Mouse (Mus musculus) limb, embryonic 15.5 days (tissue): ENCODE data around the gene Sh3kbp1. TPM values are rescaled to one million over a fixed set of nuclear protein-coding genes. Genes with fewer than 3 reads are reported as not detected.
"Not testable (repeated sequence)": the region's sequence is repeated elsewhere in the genome, so short reads cannot be mapped to it uniquely, and the experiment has no call there.

Experiments
- ATAC-seq: fragments of 200-750 bp; cut with Nextera tagmentation; 2 replicates; pipeline ENCODE4 v1.8.0; 2017; ENCODE audit warnings: low read depth, moderate TSS enrichment; ENCODE audit not compliant: insufficient number of reproducible peaks, low FRiP score, low TSS enrichment
- H3K27ac ChIP-seq: fragments of 300-500 bp; sonication (generic); 2 replicates; pipeline ENCODE4 v1.5.1; 2015; ENCODE audit warnings: moderate library complexity, mild to moderate bottlenecking, inconsistent platforms
- H3K27me3 ChIP-seq: fragments of 300-500 bp; sonication (generic); 2 replicates; pipeline ENCODE4 v1.6.1; 2015; ENCODE audit warnings: inconsistent platforms
- H3K36me3 ChIP-seq: fragments of 300-500 bp; sonication (generic); 2 replicates; pipeline ENCODE4 v1.6.1; 2015; ENCODE audit warnings: inconsistent platforms
- H3K4me1 ChIP-seq: fragments of 300-500 bp; sonication (generic); 2 replicates; pipeline ENCODE4 v1.6.1; 2015; ENCODE audit warnings: inconsistent platforms
- H3K4me2 ChIP-seq: fragments of 300-500 bp; sonication (generic); 2 replicates; pipeline ENCODE4 v1.6.1; 2015; ENCODE audit warnings: mild to moderate bottlenecking, inconsistent platforms
- H3K4me3 ChIP-seq: fragments of 300-500 bp; sonication (generic); 2 replicates; pipeline ENCODE4 v1.5.1; 2015; ENCODE audit warnings: mild to moderate bottlenecking, inconsistent platforms
- H3K9ac ChIP-seq: fragments of 300-500 bp; sonication (generic); 2 replicates; pipeline ENCODE4 v1.6.1; 2015; ENCODE audit warnings: inconsistent platforms
- H3K9me3 ChIP-seq: fragments of 300-500 bp; sonication (generic); 2 replicates; pipeline ENCODE4 v1.6.1; 2016; ENCODE audit warnings: inconsistent platforms
- WGBS: fragments of 180-500 bp; shearing (Covaris S2); methylation state at CpG from one replicate; pipeline ENCODE4 v1.1.7; 2015; 5-methylcytosine and 5-hydroxymethylcytosine counted together
- polyA plus RNA-seq: library from polyadenylated mRNA; unstranded; fragments of >200 nt; fragmentation: Nextera tagmentation; extraction: Ambion mirVana; gene quantifications from 2 replicates; pipeline ENCODE4 v1.2.1, GENCODE M21; 2015

Sh3kbp1 gene
- polyA plus RNA-seq = 50.0 and 57.0 TPM in 2 replicates

DNA sequence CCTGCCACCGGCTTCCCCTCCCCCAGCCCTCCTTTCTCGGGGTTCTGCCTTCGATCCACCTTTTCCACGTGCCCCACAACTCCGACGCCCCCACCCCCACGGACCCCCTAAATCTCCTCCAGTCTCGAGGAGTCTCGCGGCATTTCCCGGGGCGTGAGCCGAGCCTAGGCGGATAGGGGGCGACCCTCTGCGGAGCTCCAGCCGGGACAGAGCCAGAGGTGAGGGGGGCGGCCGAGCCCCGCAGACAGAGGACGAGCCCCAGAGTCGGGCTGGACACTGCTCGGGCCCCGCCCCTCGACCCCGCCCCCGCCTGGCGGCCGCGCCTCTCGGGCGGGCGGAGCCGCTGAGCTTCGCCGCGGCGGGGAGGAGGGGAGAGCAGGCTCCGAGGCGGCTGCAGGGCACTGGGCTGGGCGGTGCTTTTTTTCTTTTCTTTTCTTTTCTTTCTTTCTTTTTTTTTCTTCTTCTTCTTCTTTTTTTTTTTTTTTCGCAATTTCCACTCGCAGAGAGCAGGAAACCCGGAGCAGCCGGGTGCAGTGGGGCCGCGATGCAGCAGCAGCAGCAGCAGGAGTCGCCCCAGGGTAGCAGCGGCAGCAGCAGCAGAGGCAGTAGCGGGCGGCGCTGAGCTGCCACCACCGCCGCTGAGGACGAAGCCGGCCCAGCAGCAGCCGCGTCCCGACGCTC, at the start of gene Sh3kbp1:
Sh3kbp1 (plus strand) TSS at position 366 of the 681 bp plus-strand sequence.
- Histone ChIP-seq H3K36me3 (no peaks in the 10 kb centered on the region), H3K9ac (peak within 1 kb of the TSS; percentile 57), H3K4me2 (peak within 1 kb of the TSS; percentile 65), H3K4me3 (peak within 1 kb of the TSS; percentile 59), H3K9me3 (no peaks in the 10 kb centered on the region), H3K27me3 (peaks cover 10% of the 10 kb centered on the region; the same call in 1 of the 2 replicates), H3K4me1 (peaks cover 6% of the 10 kb centered on the region; the same call in 1 of the 2 replicates), H3K27ac (peak within 1 kb of the TSS; percentile 76)
- WGBS = 19% methylated on average over 46 of the region's 60 CpGs
- peak; percentile 79 for ATAC-seq

DNA sequence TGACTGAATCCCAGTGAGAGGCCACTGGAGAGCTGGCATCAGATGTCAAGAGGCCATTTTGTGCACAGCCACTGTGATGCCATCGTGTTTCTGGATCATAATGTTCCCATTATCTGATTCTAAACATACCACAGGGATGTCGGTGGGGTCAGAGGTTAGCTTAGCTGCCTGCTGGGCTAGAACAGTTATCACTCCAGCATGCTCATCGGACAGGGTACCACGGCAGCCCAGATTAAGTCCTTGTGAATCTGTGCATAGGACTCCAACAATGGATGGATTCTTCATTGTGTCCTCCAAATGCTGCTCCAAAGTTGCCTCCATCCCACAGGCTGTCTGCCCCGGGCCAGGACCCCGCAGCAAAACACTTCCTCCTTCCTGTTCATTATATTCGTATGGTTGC, 42.3 kb upstream of the Sh3kbp1 start:
- 82% methylated on average over 7 of the region's 7 CpGs for WGBS
- H3K4me1 ChIP-seq = not testable (repeated sequence)

DNA sequence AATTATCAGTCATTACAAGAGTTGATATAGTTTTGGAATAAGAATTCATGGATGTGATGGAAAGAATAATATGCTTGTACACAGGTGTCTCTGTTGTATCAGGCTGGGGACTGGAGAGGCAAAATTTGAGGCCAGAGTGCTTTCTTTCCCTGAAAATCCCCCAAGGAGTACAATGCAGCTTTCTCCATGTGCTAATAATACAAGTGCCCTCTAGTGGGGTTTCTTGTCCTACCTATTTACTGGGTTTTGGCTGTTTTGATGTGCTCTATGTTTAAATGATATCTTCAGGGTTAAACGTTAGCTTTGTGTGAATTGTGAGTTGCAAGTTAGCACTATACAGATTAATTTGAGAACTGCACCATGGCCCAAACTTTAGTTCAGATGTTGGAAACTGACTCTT, 35.4 kb upstream of the Sh3kbp1 start:
- H3K9ac ChIP-seq = no peak overlapping the region
- H3K27me3 ChIP-seq = peaks cover 5% of the 10 kb centered on the region; the same call in 1 of the 2 replicates
- no peak overlapping the region for H3K27ac ChIP-seq
- WGBS = 57% methylated on average over 1 of the region's 1 CpGs
- no peak overlapping the region for H3K4me3 ChIP-seq
- ATAC-seq = no peak
- H3K36me3 ChIP-seq = no peaks in the 10 kb centered on the region
- no peak overlapping the region for H3K4me2 ChIP-seq
- H3K4me1 ChIP-seq = no peaks in the 10 kb centered on the region
- no peaks in the 10 kb centered on the region for H3K9me3 ChIP-seq

More for the DNA sequence above, 42.3 kb upstream of the Sh3kbp1 start:
- H3K36me3 ChIP-seq, H3K27me3 ChIP-seq, H3K9me3 ChIP-seq, ATAC-seq, H3K4me3 ChIP-seq, H3K9ac ChIP-seq, H3K27ac ChIP-seq, H3K4me2 ChIP-seq: not testable (repeated sequence)

DNA sequence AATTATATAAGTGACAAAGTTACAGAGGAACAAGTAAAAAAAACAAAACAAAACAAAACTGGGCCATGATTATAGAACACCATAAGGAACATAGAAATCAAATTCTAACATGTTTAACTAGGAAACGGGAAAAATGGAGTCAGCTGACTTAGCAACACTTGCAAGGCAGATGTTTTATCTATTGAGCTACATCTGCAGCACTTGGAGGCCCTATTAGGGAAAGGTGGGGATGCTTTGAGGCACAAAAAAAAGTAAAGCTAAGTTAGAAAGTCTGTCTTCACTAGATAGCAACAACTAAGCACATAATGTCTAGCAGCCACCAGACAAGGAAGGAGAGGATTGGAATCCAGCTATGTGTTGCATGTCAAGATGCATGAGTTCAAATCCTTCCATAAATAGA, 29.6 kb upstream of the Sh3kbp1 start:
- WGBS = 65% methylated on average over 1 of the region's 1 CpGs
- Histone ChIP-seq H3K9ac (no peak overlapping the region), H3K27ac (no peak overlapping the region), H3K4me2 (no peak overlapping the region), H3K36me3 (no peaks in the 10 kb centered on the region), H3K27me3 (peaks cover 5% of the 10 kb centered on the region; the same call in 1 of the 2 replicates), H3K4me1 (no peaks in the 10 kb centered on the region), H3K9me3 (no peaks in the 10 kb centered on the region), H3K4me3 (no peak overlapping the region)
- ATAC-seq = no peak

DNA sequence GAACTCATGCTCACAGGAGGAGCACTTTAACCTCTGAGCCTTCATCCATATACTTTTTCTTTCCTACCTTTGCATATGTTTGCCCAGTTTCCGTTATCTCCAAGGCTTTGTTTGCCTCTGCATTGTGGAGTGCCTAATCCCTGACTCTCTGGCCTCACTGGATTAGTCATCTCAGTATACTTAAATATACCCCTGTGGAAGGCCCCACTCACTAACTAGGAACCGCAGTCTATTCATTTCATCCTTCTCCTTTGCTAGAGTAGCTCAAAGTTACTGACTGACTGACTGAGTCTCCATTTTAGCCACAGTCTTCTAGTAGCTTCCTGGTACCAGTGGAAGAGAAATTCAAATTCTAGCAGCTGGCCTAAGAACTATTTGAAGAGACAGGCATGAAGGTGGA, 22.2 kb upstream of the Sh3kbp1 start:
- no peak overlapping the region for H3K9ac ChIP-seq
- H3K4me3 ChIP-seq = no peak overlapping the region
- no peaks in the 10 kb centered on the region for H3K36me3 ChIP-seq
- 80% methylated on average over 2 of the region's 2 CpGs for WGBS
- no peak overlapping the region for H3K4me2 ChIP-seq
- no peaks in the 10 kb centered on the region for H3K9me3 ChIP-seq
- peaks cover 5% of the 10 kb centered on the region; the same call in 1 of the 2 replicates for H3K27me3 ChIP-seq
- no peak overlapping the region for H3K27ac ChIP-seq
- H3K4me1 ChIP-seq = no peaks in the 10 kb centered on the region
- ATAC-seq = no peak

DNA sequence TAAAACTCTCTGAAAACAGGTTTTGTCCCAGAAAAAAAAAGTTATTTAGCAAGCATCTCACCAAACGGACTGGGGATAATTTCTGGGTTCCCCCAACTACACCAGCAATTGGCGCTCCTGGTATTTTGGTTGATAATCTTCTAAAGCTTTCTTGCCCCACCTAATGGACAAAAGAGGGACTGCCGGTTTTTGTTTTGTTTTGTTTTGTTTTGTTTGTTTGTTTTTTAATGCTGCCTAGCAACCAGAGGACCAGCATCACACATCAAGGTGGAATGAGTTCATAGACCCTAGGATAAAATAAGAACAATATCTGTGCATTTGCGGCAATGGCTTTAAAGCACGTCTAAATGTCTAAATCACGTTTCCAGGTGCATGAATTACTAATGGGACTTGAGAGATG, 20.1 kb upstream of the Sh3kbp1 start:
- Histone ChIP-seq H3K4me3 (no peak overlapping the region), H3K4me2 (no peak overlapping the region), H3K9ac (no peak overlapping the region), H3K9me3 (no peaks in the 10 kb centered on the region), H3K4me1 (no peaks in the 10 kb centered on the region), H3K27ac (no peak overlapping the region), H3K27me3 (peaks cover 5% of the 10 kb centered on the region; the same call in 1 of the 2 replicates), H3K36me3 (no peaks in the 10 kb centered on the region)
- ATAC-seq = no peak
- 35% methylated on average over 6 of the region's 6 CpGs for whole genome bisulfite sequencing

DNA sequence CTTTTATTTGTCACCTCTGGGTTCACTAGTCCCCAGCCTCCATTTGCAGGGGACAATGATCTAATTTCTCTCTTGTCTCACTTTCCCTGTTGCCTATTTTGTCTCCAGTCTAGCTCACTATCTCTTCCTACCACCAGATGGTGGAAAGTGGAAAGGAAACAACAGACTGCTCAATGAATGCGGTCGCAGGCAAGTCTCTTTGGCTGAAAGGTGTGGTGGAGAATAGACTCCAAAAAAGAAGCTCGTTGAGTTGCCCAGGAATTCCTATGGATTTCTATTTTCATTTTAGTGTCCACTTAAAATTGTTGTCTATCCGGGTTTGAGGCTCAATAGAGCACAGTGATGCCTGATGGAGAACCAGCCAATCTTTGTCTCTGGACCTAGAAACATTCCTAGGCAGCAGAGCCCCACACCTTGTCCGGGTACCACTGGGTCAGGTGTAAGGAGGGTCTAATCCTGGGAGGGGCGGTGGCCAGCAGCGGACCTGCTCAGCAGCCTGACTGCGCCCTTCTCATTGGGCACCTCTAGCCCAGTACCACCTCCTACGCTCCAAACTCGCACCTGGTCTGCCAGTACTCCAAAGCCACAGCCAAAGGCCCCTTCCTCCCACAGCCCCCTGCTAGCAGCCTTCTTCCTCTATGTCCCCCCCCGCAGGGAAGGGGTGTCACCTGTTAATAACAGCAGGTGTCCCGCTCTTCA, 715 bp upstream of the Sh3kbp1 start:
- Histone ChIP-seq H3K36me3 (no peaks in the 10 kb centered on the region), H3K9ac (no peak overlapping the region), H3K4me1 (peaks cover 6% of the 10 kb centered on the region; the same call in 1 of the 2 replicates), H3K27me3 (peaks cover 10% of the 10 kb centered on the region; the same call in 1 of the 2 replicates), H3K27ac (no peak overlapping the region), H3K9me3 (no peaks in the 10 kb centered on the region), H3K4me3 (peak overlapping the region; percentile 59), H3K4me2 (peak overlapping the region; percentile 65)
- 28% methylated on average over 12 of the region's 12 CpGs for WGBS
- no peak for ATAC-seq

DNA sequence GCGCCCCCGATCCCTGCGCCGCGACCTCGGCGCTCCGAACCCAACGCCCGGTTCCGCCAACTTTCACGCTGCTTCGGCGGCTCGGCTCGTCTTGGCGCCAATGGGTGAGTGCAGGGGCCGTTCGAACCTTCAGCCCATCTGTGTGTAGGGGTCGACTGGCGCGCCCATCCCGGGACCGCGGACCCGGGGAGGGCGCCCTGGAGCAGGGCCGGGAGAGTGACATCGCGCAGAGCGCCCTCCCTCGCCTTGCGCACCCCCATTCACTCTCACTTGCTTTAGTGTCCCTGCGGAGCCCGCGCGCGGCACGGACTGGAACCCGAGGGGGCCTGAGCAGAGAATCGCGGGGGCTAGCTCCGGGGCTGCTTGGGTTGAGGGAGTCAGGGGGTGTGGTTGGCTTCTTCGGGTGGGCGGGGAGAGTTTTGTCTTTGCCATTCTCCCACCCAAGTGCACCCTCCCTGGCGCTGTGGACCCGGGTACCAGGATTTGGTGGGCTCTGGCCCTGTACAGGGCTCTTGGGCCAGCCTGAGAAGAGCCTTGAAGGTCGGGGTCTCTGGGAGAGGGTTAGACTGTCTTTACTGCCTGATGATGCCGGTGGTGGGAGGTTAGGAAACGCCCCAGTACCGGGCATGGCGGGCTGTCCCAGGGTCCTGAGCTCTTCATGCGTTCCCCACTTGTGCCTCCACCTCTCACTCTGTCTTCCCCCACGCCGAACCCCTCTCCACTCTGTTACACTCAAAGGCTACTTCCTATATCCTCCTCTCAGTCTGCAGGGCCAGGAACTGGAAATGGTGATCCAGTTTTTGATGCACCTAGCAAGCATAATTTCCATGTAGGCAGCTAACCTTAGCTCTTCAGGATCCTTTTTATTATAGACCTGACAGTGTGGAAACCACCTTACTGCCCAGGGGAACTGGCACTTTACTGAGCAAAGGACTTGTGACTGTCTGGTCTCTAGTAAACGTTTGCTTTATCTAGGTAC, 805 bp downstream of the Sh3kbp1 start:
- 22% methylated on average over 56 of the region's 56 CpGs for WGBS
- H3K27me3 ChIP-seq = peaks cover 10% of the 10 kb centered on the region; the same call in 1 of the 2 replicates

DNA sequence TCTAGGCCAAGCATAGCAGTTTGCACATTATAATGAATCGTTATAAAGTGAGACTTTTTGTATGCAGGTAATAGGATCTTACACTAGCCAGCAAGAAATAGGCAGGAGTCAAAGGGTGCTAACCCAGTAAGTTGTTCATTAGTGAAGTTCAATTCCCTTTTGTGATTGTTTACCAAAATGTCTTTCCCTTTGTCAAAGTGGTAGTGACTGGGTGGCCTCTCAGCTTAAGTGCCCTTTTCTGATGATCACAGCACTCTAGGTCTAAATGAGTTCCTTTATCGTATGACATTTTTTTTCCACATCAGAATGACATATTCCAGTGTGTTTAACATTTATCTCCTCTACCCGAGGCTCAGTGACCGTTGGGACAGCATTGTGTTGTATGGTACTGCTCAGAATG, 1.6 kb downstream of the Sh3kbp1 start:
- H3K4me3 ChIP-seq = peak overlapping the region; percentile 59
- peaks cover 10% of the 10 kb centered on the region; the same call in 1 of the 2 replicates for H3K27me3 ChIP-seq
- ATAC-seq = no peak
- H3K9ac ChIP-seq = no peak overlapping the region
- 62% methylated on average over 4 of the region's 4 CpGs for WGBS
- H3K9me3 ChIP-seq = no peaks in the 10 kb centered on the region
- H3K4me2 ChIP-seq = peak overlapping the region; percentile 65
- no peaks in the 10 kb centered on the region for H3K36me3 ChIP-seq
- H3K4me1 ChIP-seq = peaks cover 6% of the 10 kb centered on the region; the same call in 1 of the 2 replicates
- no peak overlapping the region for H3K27ac ChIP-seq

More for the DNA sequence above, 805 bp downstream of the Sh3kbp1 start:
- Histone ChIP-seq H3K27ac (peak overlapping the region; percentile 76), H3K4me3 (peak overlapping the region; percentile 59), H3K9me3 (no peaks in the 10 kb centered on the region), H3K36me3 (no peaks in the 10 kb centered on the region), H3K4me2 (peak overlapping the region; percentile 65), H3K4me1 (peaks cover 6% of the 10 kb centered on the region; the same call in 1 of the 2 replicates), H3K9ac (peak overlapping the region; percentile 57)
- peak; percentile 62; the same call in 1 of the 2 replicates for ATAC-seq

DNA sequence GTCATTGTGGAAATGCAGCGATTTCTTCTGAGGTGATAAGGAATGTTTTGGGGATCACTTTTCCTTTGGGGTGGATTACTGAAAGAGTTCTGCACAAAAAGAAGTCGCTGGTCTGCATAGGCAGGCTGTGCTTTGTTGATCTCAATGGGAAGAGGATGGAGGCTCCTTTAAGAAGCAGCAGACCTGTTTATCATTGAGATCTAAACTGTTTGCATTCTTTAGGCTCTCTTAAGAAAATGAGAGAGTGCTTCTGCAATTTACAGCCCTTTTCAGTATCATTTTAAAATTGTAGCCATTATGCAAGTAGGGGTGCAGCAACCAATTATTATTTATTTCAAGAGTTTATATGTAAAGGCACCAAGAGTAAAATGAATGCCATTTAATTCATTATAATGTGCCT, 2.1 kb downstream of the Sh3kbp1 start:
- WGBS = 48% methylated on average over 2 of the region's 2 CpGs
- ATAC-seq = no peak
- no peak overlapping the region for H3K4me2 ChIP-seq
- H3K9ac ChIP-seq = no peak overlapping the region
- peaks cover 6% of the 10 kb centered on the region; the same call in 1 of the 2 replicates for H3K4me1 ChIP-seq
- H3K36me3 ChIP-seq = no peaks in the 10 kb centered on the region
- no peak overlapping the region for H3K4me3 ChIP-seq
- no peak overlapping the region for H3K27ac ChIP-seq
- H3K9me3 ChIP-seq = no peaks in the 10 kb centered on the region
- H3K27me3 ChIP-seq = peaks cover 10% of the 10 kb centered on the region; the same call in 1 of the 2 replicates

DNA sequence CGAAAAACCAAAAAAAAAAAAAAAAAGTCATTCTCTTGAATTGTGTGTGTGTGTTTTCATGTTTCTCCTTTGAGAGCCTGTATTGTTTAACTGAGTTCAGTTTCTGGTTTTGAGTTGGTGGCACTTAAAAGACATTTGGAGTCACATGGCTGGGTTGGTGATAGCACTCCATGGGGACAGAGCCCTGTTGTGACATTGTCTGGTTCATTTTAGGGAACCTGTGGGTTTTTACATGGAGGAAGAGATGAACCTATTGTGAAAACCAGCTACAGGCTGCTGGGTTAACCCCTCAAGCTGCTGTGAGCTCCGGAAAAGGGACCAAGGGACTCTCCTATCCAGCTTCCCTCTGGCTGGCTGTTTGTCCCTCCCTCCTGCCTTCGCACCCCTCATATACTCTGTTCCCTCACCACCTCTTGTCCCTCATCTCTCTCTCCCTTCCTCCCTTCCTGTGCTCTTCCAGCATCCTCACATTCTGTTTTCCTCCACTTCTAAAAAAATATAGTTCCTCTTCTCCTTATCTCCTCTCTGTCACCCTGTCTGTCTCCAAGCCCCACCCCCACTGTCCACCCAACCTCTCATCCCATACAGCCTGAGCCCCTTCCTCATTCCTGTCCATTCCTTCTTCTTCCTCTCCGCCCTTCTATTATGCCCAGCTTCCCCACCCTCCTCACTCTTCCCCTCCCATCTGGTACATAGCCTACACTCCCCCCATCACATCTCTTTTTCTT, 11.6 kb downstream of the Sh3kbp1 start:
- Histone ChIP-seq H3K4me3 (no peak overlapping the region), H3K36me3 (no peaks in the 10 kb centered on the region), H3K27ac (no peak overlapping the region), H3K4me1 (no peaks in the 10 kb centered on the region), H3K27me3 (no peaks in the 10 kb centered on the region), H3K4me2 (no peak overlapping the region), H3K9me3 (no peaks in the 10 kb centered on the region), H3K9ac (no peak overlapping the region)
- no peak for ATAC-seq
- 79% methylated on average over 4 of the region's 4 CpGs for WGBS
